Mouse (Mus musculus): ENCODE results near the gene Il15. TPM values are rescaled to one million over a fixed set of nuclear protein-coding genes. Genes with fewer than 3 reads are reported as not detected.

Gene Il15
- total RNA-seq (2021): 1 to 10 TPM; 2.1 to 2.5 TPM
- long read RNA-seq, experiment 1: 0 reads
- long read RNA-seq, experiment 2, partial matches to known transcripts: 0 of 2 reads
- long read RNA-seq, experiment 2, other reads (novel, unspliced or antisense): 2 of 2 reads

DNA sequence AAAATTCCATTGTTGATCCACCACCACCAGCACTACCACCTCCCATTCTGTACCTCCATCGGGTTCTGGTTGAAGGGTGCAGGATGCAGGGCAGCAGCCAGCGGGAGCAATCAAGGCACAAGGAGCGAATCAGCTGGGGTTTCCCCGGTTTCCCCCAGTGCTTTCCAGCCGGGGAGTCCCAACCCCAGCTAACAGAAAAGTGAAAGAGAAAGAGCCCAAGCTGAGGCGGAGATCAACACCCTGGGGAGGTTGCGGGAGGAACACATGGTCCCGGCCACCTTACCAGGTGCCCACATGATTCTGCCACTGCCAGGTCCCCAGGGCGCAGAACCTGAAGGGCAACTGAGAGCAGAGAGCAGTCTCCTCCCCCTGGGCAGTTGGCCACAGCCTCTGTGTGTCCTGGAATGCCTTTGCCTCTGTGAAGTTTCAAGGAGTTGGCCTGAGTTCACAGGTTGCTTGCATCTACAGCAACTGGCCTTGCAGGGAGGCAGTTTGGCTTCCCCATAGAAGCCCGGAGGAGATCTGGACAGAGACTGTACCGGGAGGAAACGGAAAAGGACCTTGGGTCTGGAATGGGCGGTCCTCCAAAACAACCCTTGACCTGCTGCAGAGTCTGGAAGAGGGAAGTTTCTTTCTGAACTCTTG is at the start of gene Il15:
Il15 (minus strand) TSS at position 537 of the 645 bp plus-strand sequence.
- intact Hi-C loops (cut with DNase I; ENCODE audit: low total_unique reads): no loop called here
- peak; percentile 61 for DNase-seq

DNA sequence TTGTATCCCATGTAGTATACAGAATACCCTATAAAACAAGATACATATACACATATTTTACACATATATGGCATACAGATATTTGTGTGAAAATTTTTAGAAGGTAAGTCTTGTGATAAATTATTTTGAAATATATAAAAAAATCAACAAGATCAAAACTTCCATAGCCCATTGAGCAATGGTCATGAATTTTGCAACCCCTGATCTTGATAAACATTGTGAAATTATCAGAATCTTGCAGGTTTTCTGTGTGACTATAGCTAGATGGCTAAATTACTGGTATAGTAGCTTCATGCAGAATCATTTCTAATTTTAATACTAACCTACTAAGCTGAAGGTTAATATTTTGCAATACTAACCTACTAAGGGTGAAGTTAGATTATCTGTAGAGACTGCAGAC is 41.9 kb upstream of the Il15 start:
- intact Hi-C loops (cut with DNase I; ENCODE audit: low total_unique reads): no loop called here
- DNase-seq: no peak

DNA sequence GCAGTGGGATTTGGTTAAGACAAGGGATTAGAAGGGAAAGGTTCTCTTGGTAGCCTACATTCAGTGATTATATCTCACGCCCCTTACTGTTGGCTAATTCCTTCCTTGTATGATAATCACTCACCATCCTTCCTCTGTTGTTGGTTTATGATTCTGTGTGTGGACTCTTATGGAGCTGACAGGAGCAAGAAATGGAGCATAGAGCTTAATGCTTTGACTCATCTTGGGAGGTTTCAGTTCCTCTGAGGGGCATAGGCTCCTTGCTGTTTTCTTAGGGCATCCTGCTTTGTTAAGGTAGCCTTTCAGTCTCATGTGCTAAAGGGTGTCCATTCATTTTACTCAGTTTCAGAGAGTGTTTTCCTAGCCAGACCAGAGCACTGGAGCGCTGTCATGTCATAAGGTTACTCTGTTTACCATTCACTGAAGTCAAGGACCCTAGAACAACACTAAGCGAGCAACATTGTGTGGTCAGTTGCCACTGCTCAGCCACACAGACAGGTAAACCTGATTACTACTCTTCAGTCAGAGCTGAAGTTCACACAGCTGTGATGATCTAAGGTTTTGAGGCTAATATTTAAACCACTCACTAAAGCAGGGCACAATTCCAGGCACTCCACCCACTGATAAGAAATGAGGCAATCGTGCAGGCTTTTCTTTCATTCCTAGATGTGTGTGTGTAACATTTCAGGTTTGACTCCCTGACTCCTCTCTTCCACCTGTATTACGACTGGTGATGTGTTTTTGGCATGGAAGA is 13.7 kb upstream of the Il15 start:
- no peak for DNase-seq
- intact Hi-C loops (cut with DNase I; ENCODE audit: low total_unique reads): no loop called here

DNA sequence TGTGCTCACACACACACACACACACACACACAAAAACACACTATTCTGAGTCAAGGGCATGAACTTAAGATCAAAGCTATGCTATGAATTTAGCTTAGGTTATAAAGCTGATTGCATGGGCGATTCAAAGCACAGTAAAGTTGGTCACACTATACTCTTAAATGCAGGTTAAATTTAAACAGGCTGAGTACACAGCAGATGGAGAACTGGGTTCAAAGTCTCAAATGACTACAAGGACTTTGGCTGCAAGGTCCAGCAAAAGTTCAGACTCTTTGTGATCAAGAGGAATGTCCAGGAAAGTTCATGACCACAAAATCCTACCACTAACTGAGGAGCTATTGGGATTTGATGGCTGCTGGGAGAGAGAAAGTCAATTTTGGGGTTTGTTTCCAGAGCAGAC is 12.5 kb upstream of the Il15 start:
- intact Hi-C loops (cut with DNase I; ENCODE audit: low total_unique reads): no loop called here
- no peak for DNase-seq

DNA sequence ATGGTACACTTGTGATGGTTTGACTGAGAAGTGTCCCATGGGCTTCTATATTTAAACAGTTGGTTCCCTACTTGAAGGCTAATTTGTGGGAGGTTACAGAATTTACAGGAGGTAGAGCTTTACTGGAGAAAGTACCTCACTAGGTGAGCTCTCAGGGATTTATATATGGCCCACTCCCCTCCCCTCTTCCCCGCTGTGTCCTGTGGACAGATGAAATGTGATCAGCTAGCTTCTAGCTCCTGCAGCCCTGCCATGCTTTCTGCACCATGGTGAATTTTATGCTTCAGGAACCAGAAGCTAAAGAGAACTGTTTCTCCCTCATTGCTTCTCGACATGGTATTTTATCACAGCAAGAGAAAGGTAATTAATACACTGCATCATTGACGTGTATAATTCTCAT is 7.1 kb upstream of the Il15 start:
- DNase-seq: no peak
- intact Hi-C loops (cut with DNase I; ENCODE audit: low total_unique reads): no loop called here

DNA sequence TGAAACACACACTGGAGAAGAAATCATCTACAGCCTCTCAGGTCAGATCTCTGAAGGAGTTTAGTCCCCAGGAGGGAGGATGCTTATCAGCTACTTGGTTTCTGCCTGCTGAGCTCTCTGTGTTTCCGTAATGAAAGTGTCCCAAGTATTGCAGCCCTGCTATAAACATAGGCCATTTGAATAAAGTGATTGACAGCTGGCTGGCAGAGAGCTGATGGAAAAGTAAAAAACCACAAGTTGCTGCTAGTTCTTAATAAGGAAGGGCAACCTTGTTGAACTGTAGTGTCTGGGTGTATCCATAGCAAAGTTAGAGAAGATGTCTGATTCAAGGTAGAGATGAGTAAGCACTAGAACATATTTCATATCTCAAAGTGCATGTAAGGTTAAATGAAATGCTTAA is 4.0 kb upstream of the Il15 start:
- DNase-seq: no peak
- intact Hi-C loops (cut with DNase I; ENCODE audit: low total_unique reads): no loop called here

DNA sequence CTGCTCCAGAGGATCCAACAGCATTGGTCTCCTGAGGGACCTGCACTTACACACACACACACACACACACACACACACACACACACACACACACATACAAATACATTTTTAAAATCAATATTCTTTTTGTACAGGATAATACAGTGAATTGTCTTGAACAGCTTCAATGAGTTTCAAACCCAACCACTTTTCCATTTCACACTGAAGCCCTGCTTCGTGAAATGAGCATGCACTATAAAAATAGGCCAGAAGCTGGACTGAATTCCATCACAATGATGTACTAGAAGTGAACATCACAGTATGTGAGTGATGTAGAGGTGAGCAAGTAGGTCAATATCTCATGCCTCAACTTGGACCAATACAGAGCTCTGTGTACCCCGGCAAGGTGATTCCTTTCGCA is 1.0 kb upstream of the Il15 start:
- DNase-seq: no peak
- intact Hi-C loops (cut with DNase I; ENCODE audit: low total_unique reads): no loop called here

DNA sequence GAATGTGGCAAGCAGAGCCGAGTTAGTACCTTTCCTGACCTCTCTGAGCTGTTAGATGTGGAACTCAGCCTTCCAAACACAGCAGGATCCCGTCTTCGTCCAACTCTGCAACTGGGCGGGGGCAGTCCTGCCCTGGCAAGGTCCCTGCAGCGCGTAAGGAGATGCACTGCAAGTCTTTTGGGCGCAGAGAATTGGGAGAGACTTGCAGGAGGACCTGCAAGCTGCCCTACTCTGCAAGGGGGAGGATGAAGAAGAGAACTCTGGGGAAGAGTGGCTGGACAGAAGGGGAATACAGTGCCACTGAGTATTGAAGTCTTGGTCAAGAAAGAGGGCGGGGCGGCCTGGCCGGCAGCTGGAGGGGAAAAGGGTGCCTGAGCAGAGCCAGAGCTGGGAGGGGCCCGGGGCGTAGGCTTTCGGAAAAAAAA is 749 bp downstream of the Il15 start:
- intact Hi-C loops (cut with DNase I; ENCODE audit: low total_unique reads): no loop called here
- peak; percentile 69 for DNase-seq

DNA sequence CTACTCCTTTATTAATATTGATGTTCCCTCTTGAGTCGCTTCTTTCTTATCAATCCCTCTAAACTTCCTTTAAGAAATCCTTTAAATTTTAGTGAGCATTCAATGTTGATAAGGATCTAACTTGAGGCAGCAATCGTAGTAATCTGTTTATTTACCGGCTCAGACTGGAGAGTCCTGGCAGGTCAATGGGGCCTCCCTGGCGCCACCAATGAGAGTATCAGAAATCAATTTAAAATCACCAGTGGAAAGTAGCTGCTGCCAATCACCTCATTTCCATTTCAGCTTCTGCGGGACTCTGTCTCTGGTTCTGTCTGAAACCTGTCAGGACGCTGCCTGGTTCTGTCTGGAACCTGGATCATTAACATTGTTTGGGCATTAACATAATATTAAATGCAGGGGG is 1.5 kb downstream of the Il15 start:
- DNase-seq: no peak
- intact Hi-C loops (cut with DNase I; ENCODE audit: low total_unique reads): no loop called here

DNA sequence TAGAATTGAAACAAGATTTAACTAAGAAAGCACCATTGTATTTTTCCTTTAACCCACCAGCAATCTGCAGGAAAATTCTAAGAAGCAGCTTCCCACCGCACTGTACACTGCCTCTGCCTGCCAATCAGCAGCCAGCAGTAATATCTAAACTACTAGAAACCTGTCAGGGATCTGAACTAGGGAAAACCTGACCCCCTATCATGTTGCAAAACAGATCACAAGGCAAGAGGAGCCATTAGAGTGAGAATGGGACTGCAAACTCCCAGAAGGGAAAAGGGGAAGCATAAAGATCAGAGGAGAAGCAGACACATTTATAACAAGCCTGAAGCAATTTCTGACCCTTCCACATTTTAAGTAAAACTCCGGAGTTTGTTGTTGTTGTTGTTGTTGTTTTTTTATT is 2.0 kb downstream of the Il15 start:
- intact Hi-C loops (cut with DNase I; ENCODE audit: low total_unique reads): no loop called here
- DNase-seq: no peak

DNA sequence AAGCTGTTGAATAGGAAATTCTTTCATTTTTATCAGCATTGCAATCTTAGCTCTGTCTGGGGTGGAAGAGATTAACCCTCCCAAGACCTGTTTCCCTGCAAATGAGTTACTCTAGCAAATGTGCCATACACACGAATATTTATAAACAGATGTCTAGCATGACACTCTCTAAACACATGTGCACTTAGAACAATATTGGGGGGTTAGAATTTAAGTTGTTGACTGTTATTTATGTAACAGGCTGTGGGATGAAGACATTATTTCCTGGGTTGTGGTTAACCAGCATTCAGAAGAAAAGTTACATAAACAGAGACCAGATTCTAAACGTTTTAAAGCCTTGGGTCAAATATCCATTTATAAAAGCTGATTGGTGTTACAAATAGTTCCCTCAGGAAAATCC is 2.6 kb downstream of the Il15 start:
- intact Hi-C loops (cut with DNase I; ENCODE audit: low total_unique reads): no loop called here
- no peak for DNase-seq

DNA sequence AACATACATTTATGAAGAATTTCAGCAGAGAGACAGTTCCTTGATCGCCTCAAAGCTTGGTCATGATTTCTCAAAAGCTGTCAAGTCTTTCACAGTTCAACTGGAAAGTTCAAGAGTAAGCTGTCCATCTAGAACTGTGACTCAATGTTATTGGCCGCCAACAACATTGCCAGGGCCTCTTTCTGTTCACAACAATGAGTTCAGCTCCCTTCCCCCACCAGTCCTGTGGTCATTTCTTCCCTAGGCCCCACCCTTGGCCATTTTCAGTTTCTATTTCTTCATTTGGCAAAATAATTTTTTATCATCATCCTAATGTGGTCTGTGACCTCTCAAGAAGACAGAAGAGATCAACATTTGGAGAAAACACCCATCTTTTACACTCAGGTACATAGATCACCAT is 4.5 kb downstream of the Il15 start:
- no peak for DNase-seq
- intact Hi-C loops (cut with DNase I; ENCODE audit: low total_unique reads): no loop called here

DNA sequence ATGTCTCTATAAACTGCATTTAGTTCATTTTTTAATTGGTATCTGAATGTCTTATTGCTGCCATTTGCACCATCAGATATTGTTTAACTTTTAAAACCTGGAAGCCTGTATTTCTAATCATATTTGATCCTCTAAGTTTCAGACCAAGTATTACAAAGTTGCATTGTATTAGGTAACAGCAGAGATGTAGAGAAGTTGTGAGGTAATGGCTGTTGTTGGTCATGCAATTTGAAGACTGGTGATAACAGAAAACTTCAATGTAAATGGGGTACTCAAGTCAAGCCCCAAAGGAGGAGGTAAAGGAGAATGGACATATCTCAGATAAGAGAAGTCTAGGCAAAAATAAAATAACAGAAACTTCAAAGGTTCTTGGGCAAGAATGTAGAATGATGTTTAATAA is 11.8 kb downstream of the Il15 start:
- intact Hi-C loops (cut with DNase I; ENCODE audit: low total_unique reads): no loop called here
- DNase-seq: no peak

DNA sequence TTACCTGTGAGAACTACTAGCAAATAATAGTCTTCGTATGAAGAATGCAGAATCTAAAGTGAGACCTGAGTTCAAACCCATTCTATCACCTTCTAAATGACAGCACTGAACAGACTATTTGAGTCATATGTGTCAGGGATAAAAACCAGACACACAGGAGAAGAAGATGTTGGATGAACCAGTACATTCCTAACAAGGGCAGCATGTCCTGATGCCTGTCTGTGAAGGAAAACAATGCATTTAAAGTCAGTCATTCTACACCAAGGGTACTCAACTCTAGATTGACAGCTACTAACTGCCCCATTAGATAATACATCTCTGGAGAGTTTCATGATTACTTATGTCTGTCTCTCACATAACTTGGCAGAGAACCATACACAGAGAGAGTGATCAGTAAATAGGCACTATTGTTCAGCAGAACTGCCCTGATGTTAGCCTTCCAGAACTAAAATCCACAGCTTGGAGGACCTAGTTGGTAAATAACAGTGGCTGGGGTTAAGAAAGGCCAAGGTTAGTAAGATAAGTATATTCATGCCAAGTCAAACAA is 14.6 kb downstream of the Il15 start:
- DNase-seq: no peak
- intact Hi-C loops (cut with DNase I; ENCODE audit: low total_unique reads): no loop called here

DNA sequence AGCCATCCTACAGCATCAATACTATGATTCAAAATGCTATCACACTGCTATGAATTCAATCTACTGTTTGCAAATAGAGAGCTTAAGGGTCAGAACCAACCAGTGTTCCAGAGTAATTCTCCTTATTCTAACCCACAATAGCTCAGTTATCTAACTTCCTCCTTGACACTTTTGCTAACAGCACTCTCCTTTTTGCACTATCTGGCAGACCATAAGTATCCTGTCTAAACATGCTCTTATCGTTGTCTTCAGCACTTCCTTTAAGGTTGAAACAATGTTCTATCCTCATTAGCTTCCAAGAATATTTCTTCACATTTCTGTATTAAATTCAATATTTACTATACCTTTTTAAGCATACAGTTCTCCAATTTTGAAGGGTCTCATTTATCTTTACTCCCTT is 15.4 kb downstream of the Il15 start:
- intact Hi-C loops (cut with DNase I; ENCODE audit: low total_unique reads): no loop called here
- DNase-seq: no peak

DNA sequence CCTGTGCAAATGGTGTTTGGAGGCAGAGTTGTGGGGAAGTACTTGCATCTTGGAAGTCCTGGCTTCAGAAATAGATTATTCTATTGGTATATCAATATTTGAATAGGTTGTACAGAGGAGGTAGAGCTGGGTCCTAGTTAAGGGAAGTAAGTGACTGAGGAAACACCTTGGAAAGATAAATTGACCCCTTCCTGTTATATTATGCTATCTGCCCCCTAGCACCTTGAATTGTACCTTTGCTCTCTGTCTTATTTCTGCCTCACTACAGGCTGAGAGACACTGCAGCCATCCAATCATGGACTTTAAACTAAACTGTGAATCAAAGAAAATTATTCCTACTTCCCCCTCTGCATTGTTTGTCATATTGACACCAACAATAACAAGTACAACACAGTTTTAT is 17.2 kb downstream of the Il15 start:
- DNase-seq: no peak
- intact Hi-C loops (cut with DNase I; ENCODE audit: low total_unique reads): no loop called here

DNA sequence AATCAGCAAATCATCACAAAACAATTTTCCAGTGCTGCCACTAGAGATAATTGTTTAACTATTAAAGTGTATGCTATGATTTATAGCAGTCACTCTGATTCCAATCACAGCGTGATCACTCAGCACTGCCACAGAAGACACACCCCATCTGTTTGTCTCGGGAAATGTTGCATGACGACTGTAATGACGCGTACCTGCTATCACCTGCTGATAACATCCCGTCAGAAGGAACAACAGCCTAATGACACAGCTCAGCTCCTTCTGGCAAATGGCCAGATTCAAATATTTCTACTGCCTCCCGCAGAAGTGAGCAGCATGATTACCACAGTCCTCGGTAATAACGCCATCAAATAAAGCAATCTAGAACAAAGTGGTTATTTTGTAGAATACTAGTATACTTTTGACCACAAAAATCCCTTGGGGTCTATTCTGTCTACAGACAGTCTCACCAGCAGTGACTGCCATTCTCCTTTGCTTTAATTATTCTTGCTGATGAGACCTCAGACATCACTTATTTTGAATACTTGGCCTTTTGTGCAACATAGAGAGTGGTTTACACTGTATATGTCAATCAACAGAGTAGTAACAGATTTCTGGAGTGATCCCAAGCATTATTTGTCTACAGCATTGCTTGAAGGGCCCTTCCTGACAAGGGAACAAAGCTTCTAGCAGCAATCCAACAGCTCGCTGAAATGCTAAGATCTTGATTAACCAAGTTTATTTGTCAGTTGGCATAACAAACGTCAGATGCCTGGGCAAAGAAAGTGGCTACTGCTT is 18.4 kb downstream of the Il15 start:
- intact Hi-C loops (cut with DNase I; ENCODE audit: low total_unique reads): no loop called here
- DNase-seq: no peak

DNA sequence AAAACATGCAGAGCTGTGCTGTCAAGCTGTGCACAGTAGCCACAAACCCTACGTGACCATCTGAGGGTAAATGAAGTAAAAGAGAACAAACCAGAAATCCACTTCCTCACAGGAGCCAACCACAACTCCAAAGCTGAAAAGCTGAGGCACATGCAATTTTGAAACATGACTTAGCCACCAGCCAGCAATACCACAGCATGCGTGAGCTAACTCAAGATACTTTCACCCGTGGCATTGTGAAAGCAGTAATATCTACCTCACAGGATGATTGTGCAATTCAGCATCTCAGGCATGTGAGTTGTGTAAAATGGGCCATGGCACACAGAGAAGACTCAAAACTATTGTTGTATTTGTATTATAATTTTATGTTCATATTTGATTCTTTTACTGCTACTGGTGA is 19.7 kb downstream of the Il15 start:
- intact Hi-C loops (cut with DNase I; ENCODE audit: low total_unique reads): no loop called here
- DNase-seq: no peak

DNA sequence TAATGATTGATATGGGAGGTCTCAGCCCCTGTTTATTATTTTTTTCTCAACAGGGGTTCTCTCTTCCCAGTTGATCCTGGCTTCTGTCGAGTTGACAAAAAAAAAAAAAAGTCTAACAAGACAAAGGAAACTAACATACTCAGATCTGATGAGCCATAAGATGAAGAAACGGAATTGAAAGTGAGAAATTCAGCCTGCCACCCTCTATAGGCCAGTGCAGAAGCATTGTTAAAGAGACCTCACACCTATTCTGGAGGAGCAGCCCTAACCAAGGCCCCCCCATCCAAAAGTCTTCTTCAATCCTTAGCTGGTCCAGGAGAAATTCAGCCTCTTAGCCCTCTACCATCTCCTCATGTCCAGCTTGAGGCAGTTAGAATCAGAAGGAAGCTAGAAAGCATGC is 20.7 kb downstream of the Il15 start:
- no peak for DNase-seq
- intact Hi-C loops (cut with DNase I; ENCODE audit: low total_unique reads): no loop called here

DNA sequence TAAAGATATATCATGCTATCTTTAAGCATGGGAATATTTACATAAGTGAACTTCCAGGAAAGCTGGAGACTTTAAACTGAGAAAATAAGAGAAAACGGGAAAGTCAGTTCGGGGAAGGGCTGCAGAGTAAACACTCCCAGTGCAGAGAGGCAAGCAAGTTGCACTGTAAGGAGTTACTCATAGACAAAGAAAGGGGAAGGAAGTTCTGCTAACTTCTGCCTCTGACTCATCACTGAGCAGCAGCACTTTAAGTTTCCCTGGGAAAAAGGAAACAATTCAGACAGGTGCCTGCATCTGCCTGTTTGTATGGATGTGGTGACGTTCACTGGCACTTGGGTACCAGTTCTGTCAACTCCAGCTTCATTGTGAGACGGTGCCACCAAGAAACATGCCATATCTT is 28.6 kb downstream of the Il15 start:
- no peak for DNase-seq
- intact Hi-C loops (cut with DNase I; ENCODE audit: low total_unique reads): no loop called here

Data from gastrocnemius, postnatal 14 days (tissue).